Mouse (Mus musculus): ENCODE measurements at regions not wholly inside any gene's neighbourhood (a gene's known extent, or its start where the extent isn't known, plus 50 kb on each side); places are given as distances from the start of the nearest gene placed in this dataset.
A peak's percentile ranks its signal among the peaks of the same experiment; 100 is the strongest.

GRCm38 (mm10) chr5:136626142-136626771 lies 59.0 kb upstream of the Cux1 start:
- no peak for ATAC-seq (replicated peaks; ENCODE audit: low FRiP score, low TSS enrichment, low read depth)
- Histone ChIP-seq H3K9ac (ENCODE audit: low read length) (no peak overlapping the region), H3K4me3 (ENCODE audit: low read depth, low read length) (no peak overlapping the region), H3K9me3 (ENCODE audit: control insufficient read depth, low read length) (no peaks in the 10 kb centered on the region), H3K4me2 (ENCODE audit: low read length) (no peak overlapping the region), H3K27me3 (replicated peaks; ENCODE audit: control insufficient read depth, insufficient read depth, low read length) (no peaks in the 10 kb centered on the region), H3K4me1 (replicated peaks; ENCODE audit: control insufficient read depth, insufficient read depth, low read length) (peaks cover 5% of the 10 kb centered on the region; the same call in 1 of the 2 replicates), H3K36me3 (ENCODE audit: control insufficient read depth, insufficient read depth, low read length) (no peaks in the 10 kb centered on the region), H3K27ac (ENCODE audit: low read depth) (no peak overlapping the region)
- no peak for DNase-seq (ENCODE audit: low spot score)
- 43% methylated on average over 4 of the region's 4 CpGs for WGBS

DNA sequence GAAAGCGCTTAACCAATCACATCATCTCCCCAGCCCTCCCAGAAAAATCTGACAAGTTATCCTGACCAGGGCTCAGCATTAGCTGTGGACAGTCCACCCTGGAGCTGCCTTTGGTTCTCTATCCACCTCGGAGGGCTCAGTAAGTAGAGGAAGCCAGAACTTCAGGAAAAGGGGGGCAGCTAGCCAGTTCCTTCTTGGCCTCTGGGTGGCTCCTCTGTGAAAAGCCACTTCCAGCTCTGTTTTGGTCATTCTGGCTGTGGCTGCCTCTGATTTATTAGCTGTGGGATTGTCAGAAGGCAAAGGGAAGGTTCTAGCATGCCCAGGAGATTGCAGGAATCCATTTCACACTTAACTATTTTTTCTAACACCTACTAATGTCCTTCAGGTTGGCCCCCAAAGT lies 59.6 kb upstream of the Cux1 start:
- Histone ChIP-seq H3K9me3 (ENCODE audit: control insufficient read depth, low read length) (no peaks in the 10 kb centered on the region), H3K4me3 (ENCODE audit: low read depth, low read length) (no peak overlapping the region), H3K4me2 (ENCODE audit: low read length) (no peak overlapping the region), H3K4me1 (replicated peaks; ENCODE audit: control insufficient read depth, insufficient read depth, low read length) (peaks cover 5% of the 10 kb centered on the region; the same call in 1 of the 2 replicates), H3K36me3 (ENCODE audit: control insufficient read depth, insufficient read depth, low read length) (no peaks in the 10 kb centered on the region), H3K9ac (ENCODE audit: low read length) (no peak overlapping the region), H3K27me3 (replicated peaks; ENCODE audit: control insufficient read depth, insufficient read depth, low read length) (no peaks in the 10 kb centered on the region), H3K27ac (ENCODE audit: low read depth) (no peak overlapping the region)
- 71% methylated on average over 2 of the region's 2 CpGs for WGBS
- ATAC-seq (replicated peaks; ENCODE audit: low FRiP score, low TSS enrichment, low read depth) = no peak
- no peak for DNase-seq (ENCODE audit: low spot score)

GRCm38 (mm10) chr5:136627671-136628292 lies 60.5 kb upstream of the Cux1 start:
- H3K27ac ChIP-seq (ENCODE audit: low read depth) = no peak overlapping the region
- H3K9me3 ChIP-seq (ENCODE audit: control insufficient read depth, low read length) = no peaks in the 10 kb centered on the region
- ATAC-seq (replicated peaks; ENCODE audit: low FRiP score, low TSS enrichment, low read depth) (no peak), DNase-seq (ENCODE audit: low spot score) (no peak)
- peaks cover 2% of the 10 kb centered on the region; the same call in 1 of the 2 replicates for H3K4me1 ChIP-seq (replicated peaks; ENCODE audit: control insufficient read depth, insufficient read depth, low read length)
- H3K4me3 ChIP-seq (ENCODE audit: low read depth, low read length) = no peak overlapping the region
- WGBS = 74% methylated on average over 11 of the region's 11 CpGs
- H3K4me2 ChIP-seq (ENCODE audit: low read length) = no peak overlapping the region
- H3K27me3 ChIP-seq (replicated peaks; ENCODE audit: control insufficient read depth, insufficient read depth, low read length) = no peaks in the 10 kb centered on the region
- H3K9ac ChIP-seq (ENCODE audit: low read length) = no peak overlapping the region
- no peaks in the 10 kb centered on the region for H3K36me3 ChIP-seq (ENCODE audit: control insufficient read depth, insufficient read depth, low read length)

GRCm38 (mm10) chr5:136628502-136628901 lies 61.2 kb upstream of the Cux1 start:
- no peak for DNase-seq (ENCODE audit: low spot score)
- Histone ChIP-seq H3K9me3 (ENCODE audit: control insufficient read depth, low read length) (no peaks in the 10 kb centered on the region), H3K36me3 (ENCODE audit: control insufficient read depth, insufficient read depth, low read length) (no peaks in the 10 kb centered on the region), H3K4me3 (ENCODE audit: low read depth, low read length) (no peak overlapping the region), H3K27me3 (replicated peaks; ENCODE audit: control insufficient read depth, insufficient read depth, low read length) (no peaks in the 10 kb centered on the region), H3K4me2 (ENCODE audit: low read length) (no peak overlapping the region), H3K4me1 (replicated peaks; ENCODE audit: control insufficient read depth, insufficient read depth, low read length) (no peaks in the 10 kb centered on the region), H3K27ac (ENCODE audit: low read depth) (no peak overlapping the region), H3K9ac (ENCODE audit: low read length) (no peak overlapping the region)
- WGBS = 86% methylated on average over 5 of the region's 5 CpGs
- ATAC-seq (replicated peaks; ENCODE audit: low FRiP score, low TSS enrichment, low read depth) = no peak

- H3K9ac ChIP-seq (ENCODE audit: low read length) = no peak overlapping the region
- H3K27me3 ChIP-seq (replicated peaks; ENCODE audit: control insufficient read depth, insufficient read depth, low read length) = no peaks in the 10 kb centered on the region
- WGBS = 75% methylated on average over 5 of the region's 5 CpGs
- H3K27ac ChIP-seq (ENCODE audit: low read depth) = no peak overlapping the region
- no peak overlapping the region for H3K4me3 ChIP-seq (ENCODE audit: low read depth, low read length)
- ATAC-seq (replicated peaks; ENCODE audit: low FRiP score, low TSS enrichment, low read depth) = no peak
- no peak overlapping the region for H3K4me2 ChIP-seq (ENCODE audit: low read length)
- no peak for DNase-seq (ENCODE audit: low spot score)
- H3K4me1 ChIP-seq (replicated peaks; ENCODE audit: control insufficient read depth, insufficient read depth, low read length) = no peaks in the 10 kb centered on the region
- no peaks in the 10 kb centered on the region for H3K9me3 ChIP-seq (ENCODE audit: control insufficient read depth, low read length)
- no peaks in the 10 kb centered on the region for H3K36me3 ChIP-seq (ENCODE audit: control insufficient read depth, insufficient read depth, low read length)
These were observed 60.7 kb upstream of the Myl10 start for GRCm38 (mm10) chr5:136632286-136632685.

- 70% methylated on average over 6 of the region's 6 CpGs for WGBS
- DNase-seq (ENCODE audit: low spot score) (no peak), ATAC-seq (replicated peaks; ENCODE audit: low FRiP score, low TSS enrichment, low read depth) (no peak)
- Histone ChIP-seq H3K9me3 (ENCODE audit: control insufficient read depth, low read length) (no peaks in the 10 kb centered on the region), H3K4me2 (ENCODE audit: low read length) (no peak overlapping the region), H3K27me3 (replicated peaks; ENCODE audit: control insufficient read depth, insufficient read depth, low read length) (no peaks in the 10 kb centered on the region), H3K27ac (ENCODE audit: low read depth) (no peak overlapping the region), H3K4me3 (ENCODE audit: low read depth, low read length) (no peak overlapping the region), H3K9ac (ENCODE audit: low read length) (no peak overlapping the region), H3K4me1 (replicated peaks; ENCODE audit: control insufficient read depth, insufficient read depth, low read length) (no peaks in the 10 kb centered on the region; the same call in 1 of the 2 replicates), H3K36me3 (ENCODE audit: control insufficient read depth, insufficient read depth, low read length) (no peaks in the 10 kb centered on the region)
These were observed 59.0 kb upstream of the Myl10 start for GRCm38 (mm10) chr5:136633901-136634300.

GRCm38 (mm10) chr5:136635119-136635518 lies 57.8 kb upstream of the Myl10 start:
- H3K36me3 ChIP-seq (ENCODE audit: control insufficient read depth, insufficient read depth, low read length) = no peaks in the 10 kb centered on the region
- ATAC-seq (replicated peaks; ENCODE audit: low FRiP score, low TSS enrichment, low read depth) (no peak), DNase-seq (ENCODE audit: low spot score) (no peak)
- H3K27ac ChIP-seq (ENCODE audit: low read depth) = no peak overlapping the region
- H3K9ac ChIP-seq (ENCODE audit: low read length) = no peak overlapping the region
- no peaks in the 10 kb centered on the region for H3K27me3 ChIP-seq (replicated peaks; ENCODE audit: control insufficient read depth, insufficient read depth, low read length)
- H3K4me1 ChIP-seq (replicated peaks; ENCODE audit: control insufficient read depth, insufficient read depth, low read length) = no peaks in the 10 kb centered on the region; the same call in 1 of the 2 replicates
- H3K9me3 ChIP-seq (ENCODE audit: control insufficient read depth, low read length) = no peaks in the 10 kb centered on the region
- no peak overlapping the region for H3K4me3 ChIP-seq (ENCODE audit: low read depth, low read length)
- 91% methylated on average over 2 of the region's 2 CpGs for whole genome bisulfite sequencing
- no peak overlapping the region for H3K4me2 ChIP-seq (ENCODE audit: low read length)

GRCm38 (mm10) chr5:136636476-136636875 lies 56.5 kb upstream of the Myl10 start:
- Histone ChIP-seq H3K9me3 (ENCODE audit: control insufficient read depth, low read length) (no peaks in the 10 kb centered on the region), H3K27ac (ENCODE audit: low read depth) (no peak overlapping the region), H3K36me3 (ENCODE audit: control insufficient read depth, insufficient read depth, low read length) (no peaks in the 10 kb centered on the region), H3K4me2 (ENCODE audit: low read length) (no peak overlapping the region), H3K9ac (ENCODE audit: low read length) (no peak overlapping the region), H3K27me3 (replicated peaks; ENCODE audit: control insufficient read depth, insufficient read depth, low read length) (no peaks in the 10 kb centered on the region), H3K4me1 (replicated peaks; ENCODE audit: control insufficient read depth, insufficient read depth, low read length) (no peaks in the 10 kb centered on the region; the same call in 1 of the 2 replicates), H3K4me3 (ENCODE audit: low read depth, low read length) (no peak overlapping the region)
- ATAC-seq (replicated peaks; ENCODE audit: low FRiP score, low TSS enrichment, low read depth) = no peak
- 75% methylated on average over 1 of the region's 1 CpGs for WGBS
- no peak for DNase-seq (ENCODE audit: low spot score)

DNA sequence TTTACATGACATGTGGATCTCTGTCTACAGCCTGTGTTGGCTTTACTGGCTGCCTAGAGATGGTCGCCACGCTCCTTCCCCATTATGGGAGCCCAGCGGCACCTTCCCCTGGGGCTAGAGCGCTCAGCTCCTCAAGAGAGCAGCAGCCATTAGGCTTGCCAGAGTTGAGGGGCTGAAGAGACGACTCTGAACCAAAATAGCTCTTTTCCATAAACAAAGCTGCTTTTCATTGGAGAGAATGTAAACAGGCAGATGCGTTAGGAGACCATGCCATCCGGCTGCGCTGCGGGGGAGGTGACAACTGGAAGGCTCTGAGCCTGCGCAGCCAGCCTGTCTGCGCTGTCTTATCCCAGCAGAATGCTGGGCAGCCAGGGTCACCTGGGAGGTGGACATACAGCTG lies 55.1 kb upstream of the Myl10 start:
- H3K9ac ChIP-seq (ENCODE audit: low read length) = no peak overlapping the region
- ATAC-seq (replicated peaks; ENCODE audit: low FRiP score, low TSS enrichment, low read depth) (no peak), DNase-seq (ENCODE audit: low spot score) (peak; percentile 57)
- H3K27ac ChIP-seq (ENCODE audit: low read depth) = peak overlapping the region; percentile 48; the same call in 1 of the 2 replicates
- no peaks in the 10 kb centered on the region for H3K27me3 ChIP-seq (replicated peaks; ENCODE audit: control insufficient read depth, insufficient read depth, low read length)
- no peaks in the 10 kb centered on the region for H3K9me3 ChIP-seq (ENCODE audit: control insufficient read depth, low read length)
- H3K36me3 ChIP-seq (ENCODE audit: control insufficient read depth, insufficient read depth, low read length) = no peaks in the 10 kb centered on the region
- H3K4me3 ChIP-seq (ENCODE audit: low read depth, low read length) = no peak overlapping the region
- WGBS = 32% methylated on average over 11 of the region's 11 CpGs
- H3K4me2 ChIP-seq (ENCODE audit: low read length) = no peak overlapping the region
- H3K4me1 ChIP-seq (replicated peaks; ENCODE audit: control insufficient read depth, insufficient read depth, low read length) = no peaks in the 10 kb centered on the region; the same call in 1 of the 2 replicates
